Mouse (Mus musculus) megakaryocyte-erythroid progenitor cell, adult 5-6 weeks (primary cell): ENCODE data around the gene Gm5148. TPM values are rescaled to one million over a fixed set of nuclear protein-coding genes. Genes with fewer than 3 reads are reported as not detected.
A peak's percentile ranks its signal among the peaks of the same experiment; 100 is the strongest.

Source experiments
- ATAC-seq: replicated peaks from 2 replicates; pipeline ENCODE4 v1.8.0; 2016; ENCODE audit warnings: mild to moderate bottlenecking, inconsistent platforms; ENCODE audit not compliant: severe bottlenecking, poor library complexity, low FRiP score, low TSS enrichment
- total RNA-seq, 2 experiments: library from RNA; stranded (forward) in 1 of 2; stranded (reverse) in 1 of 2; fragments of 200-1000, 215-1000 nt in 1 of 2; fragments of >200 nt in 1 of 2; fragmentation: Nextera tagmentation in 1 of 2; gene quantifications; 2 replicates each; pipeline ENCODE4 v1.2.3; 2014 to 2017

Gm5148 gene
- total RNA-seq, 2 experiments from 2014 or later: 46.9 TPM; not detected in 1

DNA sequence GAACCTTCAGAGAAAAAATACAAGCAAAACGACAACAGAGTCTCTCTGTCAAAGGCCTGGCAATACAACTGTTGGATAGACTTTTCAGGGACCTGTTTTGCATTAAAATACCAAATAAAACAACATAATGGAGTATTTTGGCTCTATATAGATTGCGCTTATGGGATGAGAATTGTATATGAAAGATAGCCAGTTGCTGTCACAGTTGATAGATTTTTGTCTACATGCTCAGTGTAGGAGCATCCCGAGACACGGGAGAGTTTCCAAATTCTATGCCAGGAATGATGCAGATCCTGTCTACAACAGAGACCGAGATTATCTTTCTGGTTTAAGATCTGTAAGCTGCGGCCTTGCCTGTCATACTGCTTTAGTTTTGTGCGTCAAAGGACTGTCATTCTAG is 15.7 kb upstream of the Gm5148 start:
- no peak for ATAC-seq

DNA sequence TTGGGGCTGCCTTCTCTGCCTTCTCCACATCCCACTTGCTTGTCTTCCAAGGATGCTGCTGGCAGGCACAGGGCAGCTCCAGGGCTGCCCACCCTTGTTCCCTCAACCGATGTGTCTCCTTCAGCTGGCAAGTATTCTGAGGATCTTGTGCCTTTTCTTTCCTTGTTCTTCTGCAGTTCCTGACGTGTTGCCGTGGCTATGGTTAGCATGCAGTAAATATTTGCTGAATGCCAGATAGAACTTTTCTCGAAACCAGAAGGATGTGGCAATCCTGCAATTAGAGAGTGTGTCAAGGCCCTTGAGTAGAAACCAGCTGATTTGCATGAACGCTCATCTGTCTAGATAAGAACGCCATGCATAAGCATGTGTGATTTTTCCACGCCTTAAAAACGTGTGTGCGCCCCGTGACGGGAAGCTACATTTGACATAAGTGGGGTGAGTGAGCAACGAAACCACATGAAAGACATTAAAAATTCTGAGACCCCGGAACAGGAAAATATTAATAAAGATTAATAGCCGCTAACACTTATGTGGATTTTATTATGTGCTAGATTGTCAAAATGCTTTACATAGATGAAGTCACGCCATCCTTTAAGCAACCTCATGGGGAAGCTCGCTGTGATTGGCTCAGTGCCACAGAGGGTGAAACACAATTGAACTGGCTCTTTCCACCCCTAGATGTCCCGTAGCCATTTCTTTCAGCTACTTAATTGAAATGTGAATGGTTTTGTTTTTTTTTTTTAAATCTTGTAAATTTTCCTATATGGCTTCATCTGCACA is 14.1 kb upstream of the Gm5148 start:
- ATAC-seq: no peak

DNA sequence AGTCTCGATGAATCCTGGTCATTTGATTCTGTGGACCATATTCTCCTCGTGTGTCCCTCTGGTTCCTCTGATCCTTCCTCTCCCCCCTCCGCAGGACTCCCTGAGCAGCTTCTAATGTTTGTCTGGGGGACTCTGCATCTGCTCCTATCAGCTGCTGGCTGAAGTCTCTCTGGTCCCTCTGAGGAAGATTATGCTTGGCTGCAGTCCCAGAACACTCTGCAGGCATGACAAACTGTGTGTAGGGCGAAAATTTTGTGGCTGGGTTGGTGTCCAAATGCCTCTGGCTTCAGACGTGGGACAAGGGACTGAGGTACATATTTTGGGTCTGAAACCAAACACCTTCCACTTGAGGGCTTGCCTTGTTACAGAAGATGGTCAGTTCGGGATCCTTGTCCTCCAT is 13.1 kb upstream of the Gm5148 start:
- peak; percentile 95 for ATAC-seq

DNA sequence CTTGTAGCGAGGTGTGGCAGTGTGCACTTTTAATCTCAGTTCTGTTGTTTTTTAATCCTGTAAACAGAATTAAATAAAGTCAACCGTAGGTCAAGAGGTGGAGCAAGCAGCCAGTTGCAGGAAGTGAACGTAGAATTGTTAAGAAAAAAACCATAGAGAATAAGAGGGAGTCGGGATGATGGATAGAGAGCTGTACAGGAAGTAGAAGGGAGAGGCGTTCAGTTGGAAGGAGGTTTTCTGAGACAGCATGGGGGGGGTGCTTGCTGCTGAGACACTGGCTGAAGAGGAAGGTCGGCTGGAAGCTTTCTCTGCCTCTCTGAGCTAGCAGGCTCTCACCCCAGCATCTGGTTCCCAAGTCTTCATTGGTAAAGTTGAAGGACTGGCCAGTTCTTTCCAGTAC is 10.9 kb upstream of the Gm5148 start:
- no peak for ATAC-seq

DNA sequence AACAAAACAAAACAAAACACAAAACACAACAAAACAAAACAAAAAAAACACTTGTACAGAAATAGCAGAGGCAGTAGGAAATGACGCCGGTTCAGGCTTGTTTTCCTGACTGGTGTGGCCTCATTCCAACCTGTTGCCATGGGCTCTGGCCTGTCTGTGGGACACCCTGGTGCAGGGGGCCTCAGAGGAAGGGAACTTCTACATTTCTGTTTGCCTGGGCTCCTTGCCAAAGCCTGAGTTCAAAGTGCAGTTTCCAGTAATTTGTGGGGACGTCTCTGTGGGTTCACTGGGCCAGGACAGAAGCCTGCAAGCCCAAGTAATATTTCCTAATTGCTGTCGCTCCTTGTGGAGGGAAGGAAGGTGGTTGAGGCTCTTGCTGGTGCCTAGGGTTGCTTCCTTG is 4.9 kb upstream of the Gm5148 start:
- ATAC-seq: no peak

DNA sequence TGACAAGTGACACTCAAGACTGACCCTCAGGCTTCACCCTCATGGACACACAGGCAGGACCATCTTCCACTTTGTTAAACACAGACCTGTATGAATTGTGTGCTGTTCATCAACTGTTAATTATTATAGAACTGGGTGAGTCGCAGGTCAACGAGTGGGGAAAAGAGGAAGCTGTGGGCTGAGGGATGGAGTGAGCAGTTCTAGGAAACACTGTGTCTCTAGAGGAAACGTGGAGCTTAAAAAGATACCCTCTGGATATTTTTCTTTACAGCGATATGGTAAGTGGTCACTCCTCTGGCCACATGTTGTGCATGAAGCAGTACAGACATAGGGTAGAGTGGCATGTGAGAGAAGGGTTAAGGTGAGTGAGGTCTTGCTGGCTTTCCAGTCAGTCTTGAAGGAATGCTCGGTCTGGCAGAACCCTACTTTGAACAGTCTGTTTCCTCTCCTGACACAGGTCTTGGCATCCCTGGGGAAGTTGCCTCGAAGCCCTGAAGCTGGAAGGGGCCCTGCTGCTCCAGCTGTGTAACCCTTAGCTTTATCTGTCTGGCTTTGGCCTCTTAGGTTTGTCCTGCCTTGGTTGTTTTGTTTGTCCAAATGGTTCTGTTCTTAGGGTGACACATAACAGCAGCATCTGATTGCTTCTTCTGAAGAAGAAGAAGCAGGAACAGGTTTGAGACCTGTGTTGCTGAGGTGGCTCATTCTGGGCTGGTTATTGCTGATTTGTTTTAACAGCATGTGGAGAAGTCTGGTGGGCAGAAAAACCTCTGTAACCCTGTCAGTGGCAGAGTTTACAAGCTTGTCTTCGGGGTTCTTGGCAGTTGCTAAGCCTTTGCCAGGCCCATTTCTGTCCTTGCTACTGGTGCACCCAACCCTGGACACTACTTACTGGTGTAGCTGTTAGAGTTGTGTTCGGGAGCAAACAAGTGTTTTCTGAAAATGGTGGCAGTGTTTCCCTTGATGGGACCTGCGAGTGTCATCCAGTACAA is 4.1 kb upstream of the Gm5148 start:
- no peak for ATAC-seq

DNA sequence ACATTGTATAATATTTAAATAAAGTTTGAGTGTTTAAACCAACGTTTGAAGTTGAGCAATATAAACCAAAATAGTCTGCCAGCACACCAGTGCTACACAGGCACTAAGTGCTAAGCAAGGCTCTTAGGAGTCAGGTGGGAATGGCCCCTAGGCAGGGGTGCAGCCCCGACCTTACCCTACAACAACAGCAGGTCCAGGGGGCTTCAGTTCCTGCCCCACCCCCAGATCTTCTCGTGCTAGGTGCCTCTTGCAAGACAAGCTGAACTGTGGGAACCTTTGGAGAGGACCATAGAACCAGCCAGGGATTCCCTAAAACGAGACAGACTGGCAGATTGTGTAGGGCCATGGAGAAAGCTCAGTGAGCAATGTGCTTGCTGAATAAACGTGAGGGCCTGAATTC is 3.1 kb upstream of the Gm5148 start:
- ATAC-seq: no peak

DNA sequence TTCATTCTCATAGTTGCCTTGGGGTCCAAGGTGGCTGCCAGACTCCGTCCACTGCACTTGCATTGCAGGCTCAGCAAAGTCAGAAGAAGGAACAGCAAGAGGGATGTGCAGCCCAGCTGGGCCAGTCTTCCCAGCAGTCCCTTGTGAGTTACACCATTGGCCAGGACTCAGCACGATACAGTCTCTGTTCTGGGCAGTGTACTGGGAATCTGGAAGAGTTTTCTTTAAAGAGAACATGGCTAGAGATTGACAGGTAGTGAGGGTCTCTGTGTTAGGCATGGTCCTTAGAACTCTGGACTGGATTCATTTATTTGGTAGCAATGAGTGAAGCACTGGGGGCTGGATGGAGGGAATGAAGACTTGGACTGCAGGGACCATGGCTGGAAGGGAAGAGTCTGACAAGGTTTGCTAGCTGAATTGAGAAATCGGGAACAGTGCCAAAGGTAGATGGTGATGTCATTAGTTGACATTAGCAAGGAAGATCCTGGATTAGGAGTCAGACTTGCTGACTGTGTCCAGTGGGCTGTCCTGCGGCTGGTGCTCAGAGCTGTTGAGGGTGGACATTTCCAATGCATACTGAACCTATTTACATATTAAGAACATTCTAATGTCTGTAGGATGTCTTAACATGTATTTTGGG is 2.3 kb upstream of the Gm5148 start:
- ATAC-seq: no peak

DNA sequence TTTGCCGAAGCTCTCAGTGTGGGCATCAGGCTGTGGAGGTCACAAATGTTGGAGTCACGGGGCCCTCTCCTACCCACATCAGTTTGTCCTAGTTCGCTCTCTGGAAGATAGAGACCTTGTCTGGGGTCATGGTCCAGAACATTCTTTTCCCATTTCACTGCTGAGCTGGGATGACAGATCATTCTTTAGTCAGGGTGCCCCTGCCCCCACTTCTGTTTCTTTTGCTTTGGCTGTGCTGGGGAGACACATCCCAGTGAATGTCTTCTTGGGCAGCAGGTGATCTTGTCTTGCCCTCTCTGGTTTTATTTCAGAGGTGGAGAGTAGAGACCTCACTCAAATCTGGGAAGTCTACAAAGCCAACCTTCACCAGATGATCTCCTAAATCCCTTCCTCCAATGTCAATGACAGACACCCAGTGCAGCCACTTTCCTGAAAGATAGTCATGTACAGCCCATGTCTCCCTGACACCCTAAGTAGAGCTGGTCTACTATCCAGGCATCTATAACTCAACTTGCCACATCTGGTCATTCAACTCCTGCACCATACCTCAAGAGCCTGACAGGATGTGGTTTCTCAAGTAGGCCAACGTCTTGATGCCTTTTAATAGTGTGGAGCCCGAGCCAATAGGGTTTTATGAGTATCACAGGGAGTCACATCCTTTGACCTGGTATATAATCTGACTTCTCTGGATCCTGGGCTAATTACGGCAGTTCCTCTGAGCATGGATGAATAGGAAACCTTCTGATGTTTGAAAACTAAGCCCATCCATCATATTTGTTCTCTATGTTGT is 851 bp upstream of the Gm5148 start:
- no peak for ATAC-seq

DNA sequence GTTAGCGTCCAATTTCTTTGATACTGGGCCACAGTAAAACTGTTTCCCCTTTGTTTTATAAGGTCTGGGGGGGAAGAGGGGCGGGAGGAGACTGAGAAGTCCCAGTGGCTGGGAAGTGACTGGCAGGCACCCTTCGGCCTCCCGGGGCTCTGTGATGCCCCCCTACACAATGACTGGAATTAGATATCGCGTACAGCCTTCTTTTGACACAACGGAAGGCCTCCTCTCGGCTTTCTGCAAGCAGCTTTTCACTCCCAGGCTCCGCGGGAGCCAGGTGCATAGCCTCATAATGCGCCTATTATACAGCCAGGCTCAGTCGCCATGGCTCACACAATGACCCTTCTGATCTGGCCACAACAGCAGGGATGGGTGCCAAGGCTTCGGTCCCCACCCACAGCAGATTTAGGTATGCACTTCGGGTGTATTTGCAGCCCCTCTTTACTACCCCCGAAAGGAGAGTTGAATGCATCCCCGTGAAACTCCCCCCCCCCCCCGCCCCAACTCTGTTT is 574 bp downstream of the Gm5148 start:
- ATAC-seq: 0 out of 2 replicates have a peak, but pooled peaks have one; percentile 17

DNA sequence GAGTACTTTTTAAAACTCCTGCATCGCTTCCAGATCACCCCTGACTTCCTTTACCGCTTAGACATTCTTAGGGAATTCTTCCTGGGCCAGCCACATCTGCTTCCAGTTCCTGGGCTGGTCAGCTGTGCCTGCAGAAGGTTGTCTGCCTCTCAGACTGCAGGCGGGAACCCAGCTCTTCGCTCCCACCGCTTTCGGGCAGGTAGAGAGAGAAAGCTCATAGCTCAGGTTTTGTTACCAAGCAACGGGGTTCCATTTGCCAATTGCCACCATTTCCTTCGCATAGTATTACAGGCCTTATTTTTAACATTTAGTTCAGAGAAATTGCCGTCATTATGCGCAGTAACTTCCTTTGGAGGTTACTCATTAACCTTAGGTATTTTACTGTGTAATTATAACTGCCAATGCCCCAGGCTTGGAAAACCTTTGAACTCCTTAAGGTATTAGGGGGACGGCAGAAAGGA is 1.2 kb downstream of the Gm5148 start:
- ATAC-seq: no peak

DNA sequence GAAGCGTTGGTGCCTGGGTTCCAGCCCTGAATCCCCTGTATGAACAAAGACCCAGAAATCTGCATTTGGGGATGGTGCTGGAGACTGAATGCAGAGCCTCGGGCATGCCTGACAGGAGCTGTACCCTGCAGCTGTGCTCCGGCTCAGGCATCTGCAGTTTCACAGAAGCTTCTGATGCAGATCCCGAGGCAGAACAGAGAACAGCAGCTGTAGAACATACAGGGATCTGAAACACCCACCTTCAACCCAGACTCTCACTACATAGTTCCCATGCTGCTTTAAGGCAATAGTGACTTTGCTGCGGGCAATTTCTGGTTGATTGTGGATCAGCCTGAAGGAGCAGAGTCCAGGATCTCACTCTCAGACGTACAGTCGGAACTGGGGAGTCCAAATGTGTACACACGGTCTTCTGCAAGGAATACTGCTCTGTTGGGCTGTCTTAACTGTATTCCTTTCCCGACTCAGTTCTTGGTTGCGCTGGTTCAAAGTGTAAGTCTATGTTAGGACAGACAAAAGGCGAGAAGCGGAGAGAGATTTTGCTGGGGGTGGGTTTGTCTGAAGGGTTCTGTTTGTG is 1.7 kb downstream of the Gm5148 start:
- no peak for ATAC-seq

DNA sequence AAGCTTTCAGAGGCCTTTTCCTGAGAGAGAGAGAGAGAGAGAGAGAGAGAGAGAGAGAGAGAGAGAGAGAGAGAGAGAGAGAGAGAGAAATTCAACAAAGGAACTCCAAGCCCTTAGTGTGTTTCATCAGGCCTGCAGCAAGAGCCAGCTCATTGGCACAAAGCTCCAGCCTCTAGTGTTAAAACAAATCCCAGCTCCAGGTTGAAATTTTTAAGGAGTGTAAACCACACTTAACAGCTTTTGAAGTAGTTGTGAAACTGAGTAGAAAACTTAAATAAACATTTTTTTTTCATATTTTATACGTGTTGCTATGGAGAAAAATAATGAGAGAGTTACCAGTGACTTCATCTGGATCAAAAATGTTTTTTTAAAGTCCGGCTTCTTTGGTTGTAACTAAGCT is 7.3 kb downstream of the Gm5148 start:
- no peak for ATAC-seq

DNA sequence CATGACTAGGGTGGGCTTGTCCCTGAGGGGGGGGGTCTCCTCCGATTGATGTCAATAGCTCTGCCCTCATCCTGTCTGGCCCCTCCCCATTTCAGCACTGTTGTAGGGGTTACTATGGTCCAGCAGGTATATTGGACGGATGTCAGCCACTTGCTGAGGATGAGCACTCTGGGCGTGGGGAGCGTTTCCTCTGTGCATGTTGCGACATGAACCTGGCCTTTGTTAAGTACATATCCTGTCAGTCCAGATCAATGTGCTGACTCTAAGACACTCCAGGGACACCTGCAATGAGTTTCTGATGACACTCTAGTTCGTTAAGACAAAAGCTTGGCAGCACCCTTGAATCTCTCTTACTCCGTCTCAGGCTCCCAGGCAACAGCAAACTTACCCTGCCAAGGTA is 8.6 kb downstream of the Gm5148 start:
- ATAC-seq: no peak

DNA sequence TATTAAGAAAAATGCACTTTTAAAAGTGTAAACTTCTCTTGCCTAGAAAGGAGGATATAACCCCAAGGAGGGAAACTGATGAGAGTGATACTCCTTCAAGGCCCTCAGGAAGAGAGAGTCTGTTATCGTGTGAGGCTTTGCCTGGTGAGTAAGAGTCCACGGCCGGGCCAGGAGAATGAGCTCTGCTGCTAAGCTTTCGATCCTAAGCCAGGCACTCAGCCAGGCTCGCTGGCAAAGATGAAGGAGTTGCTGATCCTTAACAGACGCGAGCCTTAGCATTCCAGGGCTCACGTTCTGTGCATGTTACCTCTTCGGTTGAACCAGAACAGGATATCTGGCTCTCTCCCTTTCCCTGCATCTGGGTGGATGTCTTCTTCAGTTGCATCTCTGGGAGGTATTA is 11.8 kb downstream of the Gm5148 start:
- no peak for ATAC-seq

DNA sequence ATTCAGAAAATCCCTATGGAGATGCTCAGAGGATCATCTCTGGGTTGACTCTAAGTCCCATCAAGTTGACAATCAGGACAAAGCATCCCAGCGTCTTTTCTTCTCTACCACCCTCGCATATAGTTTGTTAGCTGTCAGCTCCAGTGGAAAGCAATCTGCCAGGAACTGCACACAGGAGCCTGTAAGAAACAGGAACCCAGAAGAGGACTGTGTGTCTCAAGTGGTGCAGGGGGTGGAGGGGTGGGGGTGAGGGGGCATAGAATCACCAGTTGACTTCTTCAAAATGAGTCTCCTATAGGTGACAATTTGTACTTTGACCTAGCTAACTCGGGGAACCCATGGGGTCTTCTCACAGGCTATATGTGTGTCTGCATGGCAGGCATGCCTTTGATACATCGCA is 12.7 kb downstream of the Gm5148 start:
- no peak for ATAC-seq

DNA sequence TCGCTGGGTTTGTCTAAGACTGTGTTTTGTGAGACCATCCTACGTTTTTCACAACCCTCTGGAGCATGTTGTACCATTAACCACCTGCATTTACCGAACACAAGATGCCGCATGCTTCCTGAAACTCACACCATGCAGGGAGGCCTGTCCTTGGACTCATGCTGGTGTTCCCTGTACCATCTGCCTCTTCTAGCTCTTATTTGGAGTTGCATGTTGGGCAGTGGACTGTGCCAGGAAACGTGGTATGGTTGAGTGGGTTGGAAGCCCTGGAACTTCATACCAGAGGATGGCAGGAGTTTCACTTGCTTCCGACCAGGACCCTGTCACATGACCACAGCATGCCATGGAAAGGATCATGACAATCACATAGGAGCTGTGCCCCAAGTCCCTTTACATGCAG is 16.5 kb downstream of the Gm5148 start:
- ATAC-seq: no peak

DNA sequence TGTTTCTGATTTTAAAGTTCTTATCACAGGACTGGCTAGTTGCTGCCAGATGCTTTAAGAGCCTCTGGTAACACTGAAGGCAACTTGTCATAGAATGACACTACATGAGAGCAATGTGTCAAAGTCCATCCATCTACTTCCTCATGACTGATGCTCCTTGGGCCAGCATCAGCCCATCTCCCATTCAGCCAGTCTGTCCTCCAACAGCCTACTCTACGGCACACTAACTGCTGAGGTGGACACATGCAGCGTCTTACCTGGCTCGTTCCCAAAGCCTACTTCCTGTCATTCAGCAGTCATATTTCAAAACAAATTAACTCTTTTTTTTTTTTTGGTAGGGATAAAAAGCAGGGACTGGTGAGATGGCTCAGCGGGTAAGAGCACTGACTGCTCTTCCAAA is 17.9 kb downstream of the Gm5148 start:
- ATAC-seq: no peak

DNA sequence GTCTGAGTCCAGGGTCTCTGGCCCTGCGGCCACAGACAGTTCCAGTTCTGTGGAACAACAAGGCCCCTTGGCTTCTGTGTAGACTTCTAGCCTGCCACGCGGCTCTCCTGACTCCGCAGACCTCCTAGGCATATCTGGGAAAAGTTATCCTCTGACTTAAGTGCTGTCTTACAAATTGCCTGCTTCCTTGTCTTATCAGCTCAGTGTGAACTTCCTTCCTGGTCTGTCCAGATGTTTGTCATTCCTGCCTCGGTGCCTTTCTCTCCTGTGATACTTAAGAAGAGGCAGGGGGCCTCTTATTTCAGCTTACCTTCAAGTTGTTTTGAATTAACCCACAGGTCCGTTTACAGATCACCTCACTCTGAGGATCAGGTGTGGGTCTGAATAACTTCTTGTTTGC is 18.9 kb downstream of the Gm5148 start:
- ATAC-seq: no peak
